Mouse (Mus musculus) thymus, postnatal 0 days (tissue): ENCODE data around the gene Ankrd55. TPM values are rescaled to one million over a fixed set of nuclear protein-coding genes. Genes with fewer than 3 reads are reported as not detected.

Source experiments
- polyA plus RNA-seq: library from polyadenylated mRNA; unstranded; fragments of >200 nt; fragmentation: Nextera tagmentation; extraction: Ambion mirVana; gene quantifications from 2 replicates; pipeline ENCODE4 v1.2.1, GENCODE M21; 2015

The Ankrd55 gene
- polyA plus RNA-seq, 1 experiment from 2014 or later: 1.9 TPM

Other genes starting within 250 kb of the Ankrd55 start
- gene Il6st, start 175.6 kb downstream of the Ankrd55 start, polyA plus RNA-seq: 18.9 and 19.5 TPM in 2 replicates